Mouse (Mus musculus): ENCODE measurements around the gene Cacnb1. TPM values are rescaled to one million over a fixed set of nuclear protein-coding genes. Genes with fewer than 3 reads are reported as not detected.

Cacnb1 gene
- total and polyA plus RNA-seq, 3 experiments = 0.36 to 0.55 TPM; not detected in 1

DNA sequence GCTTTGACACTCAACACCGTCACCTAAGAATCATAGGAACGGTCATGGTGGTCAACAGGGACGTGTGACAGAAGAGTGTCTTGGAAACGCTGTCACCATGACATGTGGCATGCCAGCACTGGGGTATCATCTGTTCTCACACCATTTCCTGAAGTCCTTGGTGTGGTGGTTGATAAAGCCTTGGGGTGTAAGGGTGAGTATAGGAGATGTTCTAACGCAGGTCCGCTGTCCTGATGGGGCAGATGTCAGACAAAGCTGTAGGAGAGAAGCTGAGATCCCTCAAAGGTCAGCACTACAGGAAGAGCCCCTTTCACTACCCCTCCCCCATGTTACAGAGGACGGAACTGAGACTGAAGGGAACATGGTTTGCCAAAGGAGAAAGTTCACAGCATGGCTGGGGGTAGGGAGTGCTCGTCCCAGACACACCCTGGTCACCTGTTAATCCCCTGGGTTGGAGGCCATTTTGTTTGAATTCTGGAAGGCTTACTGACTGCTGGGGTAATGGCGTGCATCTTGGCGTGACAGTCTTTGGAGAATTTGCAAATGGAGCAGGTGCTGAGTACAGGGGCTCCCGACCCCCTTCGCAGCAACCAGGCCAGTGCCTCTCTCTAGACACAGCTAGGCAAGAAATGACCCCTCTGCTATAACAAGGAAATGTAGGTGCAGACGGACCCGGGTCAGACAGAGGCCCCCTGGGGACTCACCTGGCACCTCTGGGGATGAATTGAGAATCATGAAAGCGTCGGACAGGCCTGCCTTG, 69.5 kb downstream of the Cacnb1 start:
- H3K9ac ChIP-seq (ENCODE audit: insufficient read depth, low read depth) = no peak overlapping the region
- H3K27ac ChIP-seq (ENCODE audit: insufficient read depth, low read depth) = no peak overlapping the region
- H3K4me2 ChIP-seq (ENCODE audit: insufficient read depth, low read depth, poor library complexity, severe bottlenecking) = no peak overlapping the region
- no peak for DNase-seq (ENCODE audit: extremely low read depth)
- no peaks in the 10 kb centered on the region for H3K79me2 ChIP-seq (replicated peaks; ENCODE audit: control insufficient read depth, extremely low read depth, insufficient read depth, poor library complexity, severe bottlenecking)
- peaks cover 16 to 51% of the 10 kb centered on the region in 2 experiments for H3K4me1 ChIP-seq (ENCODE audit: control insufficient read depth in 1 of 2, insufficient read depth in 2 of 2)
- TF ChIP-seq MEF2A (IDR thresholded peaks at IDR 0.05; ENCODE audit: borderline replicate concordance, low read depth, low read length) (no peak), E2F4 (IDR thresholded peaks at IDR 0.05; ENCODE audit: insufficient replicate concordance, low read depth, low read length) (no peak), SIN3A (IDR thresholded peaks at IDR 0.05; ENCODE audit: low read length) (no peak), RAD21 (IDR thresholded peaks at IDR 0.05; ENCODE audit: low read depth, low read length) (no peak), ZKSCAN1 (IDR thresholded peaks at IDR 0.05; ENCODE audit: borderline replicate concordance, low read depth, low read length) (no peak), GABPA (IDR thresholded peaks at IDR 0.05; ENCODE audit: insufficient replicate concordance, low read depth, low read length) (no peak), PAX5 (IDR thresholded peaks at IDR 0.05; ENCODE audit: low read length) (no peak), USF1 (IDR thresholded peaks at IDR 0.05; ENCODE audit: low read depth, low read length) (no peak), CTCF (conservative IDR thresholded peaks at IDR 0.05 in 1 of 2, IDR thresholded peaks at IDR 0.05 in 1 of 2; ENCODE audit: low read depth in 2 of 2, low read length in 2 of 2) (no peak), JUND (conservative IDR thresholded peaks at IDR 0.05; ENCODE audit: low read depth, low read length) (no peak), CHD2 (IDR thresholded peaks at IDR 0.05; ENCODE audit: low read length) (no peak), TCF12 (IDR thresholded peaks at IDR 0.05; ENCODE audit: low read depth, low read length) (no peak), JUN (IDR thresholded peaks at IDR 0.05; ENCODE audit: insufficient read depth, low read depth, low read length) (no peak)
- H3K36me3 ChIP-seq (replicated peaks in 1 of 2; ENCODE audit: control insufficient read depth in 1 of 2, insufficient read depth in 1 of 2, low read length in 1 of 2) = no peaks in the 10 kb centered on the region
- dilution Hi-C loops (cut with MboI; ENCODE audit: extremely low pct_ligation_motif_present, extremely low pct_unique_long_range_greater_than_20kb, low sequenced_read_pairs) (no loop called here), in situ Hi-C loops (cut with MboI; ENCODE audit: low pct_ligation_motif_present, low pct_unique_long_range_greater_than_20kb, low sequenced_read_pairs) (no loop called here)
- H3K27me3 ChIP-seq (replicated peaks) = no peaks in the 10 kb centered on the region
- H3K9me3 ChIP-seq (replicated peaks; ENCODE audit: low read length) = no peaks in the 10 kb centered on the region
- H3K4me3 ChIP-seq (replicated peaks in 1 of 3; ENCODE audit: low read depth in 2 of 3, low read length in 2 of 3, poor library complexity in 1 of 3) = no peak overlapping the region

GRCm38 (mm10) chr11:97952367-97953006, 70.3 kb downstream of the Cacnb1 start:
- no peak for DNase-seq (ENCODE audit: extremely low read depth)
- Histone ChIP-seq H3K27ac (ENCODE audit: insufficient read depth, low read depth) (no peak overlapping the region), H3K79me2 (replicated peaks; ENCODE audit: control insufficient read depth, extremely low read depth, insufficient read depth, poor library complexity, severe bottlenecking) (no peaks in the 10 kb centered on the region), H3K36me3 (replicated peaks in 1 of 2; ENCODE audit: control insufficient read depth in 1 of 2, insufficient read depth in 1 of 2, low read length in 1 of 2) (no peaks in the 10 kb centered on the region), H3K9ac (ENCODE audit: insufficient read depth, low read depth) (no peak overlapping the region), H3K9me3 (replicated peaks; ENCODE audit: low read length) (no peaks in the 10 kb centered on the region), H3K4me1 (ENCODE audit: control insufficient read depth in 1 of 2, insufficient read depth in 2 of 2) (peaks cover 16 to 51% of the 10 kb centered on the region in 2 experiments), H3K4me3 (replicated peaks in 1 of 3; ENCODE audit: low read depth in 2 of 3, low read length in 2 of 3, poor library complexity in 1 of 3) (no peak overlapping the region), H3K27me3 (replicated peaks) (no peaks in the 10 kb centered on the region), H3K4me2 (ENCODE audit: insufficient read depth, low read depth, poor library complexity, severe bottlenecking) (no peak overlapping the region)
- TF ChIP-seq ELF1 (IDR thresholded peaks at IDR 0.05; ENCODE audit: low read depth, low read length) = no peak
- no peak for TF ChIP-seq IRF4 (IDR thresholded peaks at IDR 0.05; ENCODE audit: low read depth, low read length)
- 0 out of 2 replicates have a peak, but pooled peaks have one; percentile 65 for TF ChIP-seq TBP (conservative IDR thresholded peaks at IDR 0.05; ENCODE audit: low read depth, low read length)
- in situ Hi-C loops (cut with MboI; ENCODE audit: low pct_ligation_motif_present, low pct_unique_long_range_greater_than_20kb, low sequenced_read_pairs) = no loop called here
- dilution Hi-C loops (cut with MboI; ENCODE audit: extremely low pct_ligation_motif_present, extremely low pct_unique_long_range_greater_than_20kb, low sequenced_read_pairs) = no loop called here

Other genes with a start within 250 kb of the Cacnb1 start
- gene 1700001P01Rik, start 247.1 kb downstream of the Cacnb1 start, total RNA-seq (2012; rRNA removed) = 0.47 and 0.50 TPM in 2 replicates
- not detected in 2 replicates for gene 1700001P01Rik, start 247.1 kb downstream of the Cacnb1 start, total RNA-seq (2014; rRNA removed)
- 0.41 TPM in 1 of 2 replicates, not detected in the other for gene 1700001P01Rik, start 247.1 kb downstream of the Cacnb1 start, polyA plus RNA-seq (2012; ENCODE audit: insufficient read length, low read depth)
- 2,073 and 2,338 TPM in 2 replicates for gene Rpl23, start 240.6 kb downstream of the Cacnb1 start, total RNA-seq (2012; rRNA removed)
- gene Rpl23, start 240.6 kb downstream of the Cacnb1 start, total RNA-seq (2014; rRNA removed) = 1,878 and 2,226 TPM in 2 replicates
- gene Rpl23, start 240.6 kb downstream of the Cacnb1 start, polyA plus RNA-seq (2012; ENCODE audit: insufficient read length, low read depth) = 1,387 and 2,564 TPM in 2 replicates
- gene Lasp1, start 224.0 kb downstream of the Cacnb1 start, total RNA-seq (2012; rRNA removed) = 16.8 and 18.6 TPM in 2 replicates
- gene Lasp1, start 224.0 kb downstream of the Cacnb1 start, total RNA-seq (2014; rRNA removed) = 12.3 and 12.5 TPM in 2 replicates
- gene Lasp1, start 224.0 kb downstream of the Cacnb1 start, polyA plus RNA-seq (2012; ENCODE audit: insufficient read length, low read depth) = 45.1 and 45.4 TPM in 2 replicates
- 4.6 and 4.9 TPM in 2 replicates for gene B230217C12Rik, start 182.3 kb downstream of the Cacnb1 start, total RNA-seq (2012; rRNA removed)
- 13.7 and 14.0 TPM in 2 replicates for gene B230217C12Rik, start 182.3 kb downstream of the Cacnb1 start, total RNA-seq (2014; rRNA removed)
- 11.9 and 12.4 TPM in 2 replicates for gene B230217C12Rik, start 182.3 kb downstream of the Cacnb1 start, polyA plus RNA-seq (2012; ENCODE audit: insufficient read length, low read depth)
- 0.80 and 1.1 TPM in 2 replicates for gene Fbxo47, start 138.9 kb downstream of the Cacnb1 start, total RNA-seq (2012; rRNA removed)
- 2.1 and 3.0 TPM in 2 replicates for gene Fbxo47, start 138.9 kb downstream of the Cacnb1 start, total RNA-seq (2014; rRNA removed)
- gene Fbxo47, start 138.9 kb downstream of the Cacnb1 start, polyA plus RNA-seq (2012; ENCODE audit: insufficient read length, low read depth) = 1.8 and 2.0 TPM in 2 replicates
- 0.04 and 0.08 TPM in 2 replicates for gene Plxdc1, start 36.6 kb downstream of the Cacnb1 start, total RNA-seq (2012; rRNA removed)
- gene Plxdc1, start 36.6 kb downstream of the Cacnb1 start, total RNA-seq (2014; rRNA removed) = not detected in 2 replicates
- 0.16 TPM in 1 of 2 replicates, not detected in the other for gene Plxdc1, start 36.6 kb downstream of the Cacnb1 start, polyA plus RNA-seq (2012; ENCODE audit: insufficient read length, low read depth)
- gene Arl5c, start 26.9 kb downstream of the Cacnb1 start, total RNA-seq (2012; rRNA removed) = 28.2 and 28.5 TPM in 2 replicates
- gene Arl5c, start 26.9 kb downstream of the Cacnb1 start, total RNA-seq (2014; rRNA removed) = 32.2 and 33.1 TPM in 2 replicates
- 36.1 and 45.5 TPM in 2 replicates for gene Arl5c, start 26.9 kb downstream of the Cacnb1 start, polyA plus RNA-seq (2012; ENCODE audit: insufficient read length, low read depth)
- gene Rpl19, start 3.7 kb upstream of the Cacnb1 start, total RNA-seq (2012; rRNA removed) = 5,182 and 5,259 TPM in 2 replicates
- 3,446 and 3,465 TPM in 2 replicates for gene Rpl19, start 3.7 kb upstream of the Cacnb1 start, total RNA-seq (2014; rRNA removed)
- 2,949 and 3,228 TPM in 2 replicates for gene Rpl19, start 3.7 kb upstream of the Cacnb1 start, polyA plus RNA-seq (2012; ENCODE audit: insufficient read length, low read depth)
- gene Stac2, start 30.4 kb upstream of the Cacnb1 start, total RNA-seq (2012; rRNA removed) = not detected in 2 replicates
- not detected in 2 replicates for gene Stac2, start 30.4 kb upstream of the Cacnb1 start, total RNA-seq (2014; rRNA removed)
- gene Stac2, start 30.4 kb upstream of the Cacnb1 start, polyA plus RNA-seq (2012; ENCODE audit: insufficient read length, low read depth) = 0.07 and 0.11 TPM in 2 replicates
- gene Fbxl20, start 127.4 kb upstream of the Cacnb1 start, total RNA-seq (2012; rRNA removed) = 4.4 and 7.9 TPM in 2 replicates
- gene Fbxl20, start 127.4 kb upstream of the Cacnb1 start, total RNA-seq (2014; rRNA removed) = 4.8 and 6.4 TPM in 2 replicates
- 7.4 and 9.0 TPM in 2 replicates for gene Fbxl20, start 127.4 kb upstream of the Cacnb1 start, polyA plus RNA-seq (2012; ENCODE audit: insufficient read length, low read depth)
- gene Med1, start 170.3 kb upstream of the Cacnb1 start, total RNA-seq (2012; rRNA removed) = 28.8 and 40.8 TPM in 2 replicates
- gene Med1, start 170.3 kb upstream of the Cacnb1 start, total RNA-seq (2014; rRNA removed) = 51.4 and 52.0 TPM in 2 replicates
- gene Med1, start 170.3 kb upstream of the Cacnb1 start, polyA plus RNA-seq (2012; ENCODE audit: insufficient read length, low read depth) = 54.7 and 58.9 TPM in 2 replicates
- gene Cdk12, start 180.0 kb upstream of the Cacnb1 start, total RNA-seq (2012; rRNA removed) = 29.6 and 38.2 TPM in 2 replicates
- 26.1 and 27.8 TPM in 2 replicates for gene Cdk12, start 180.0 kb upstream of the Cacnb1 start, total RNA-seq (2014; rRNA removed)
- 39.1 and 44.1 TPM in 2 replicates for gene Cdk12, start 180.0 kb upstream of the Cacnb1 start, polyA plus RNA-seq (2012; ENCODE audit: insufficient read length, low read depth)